Mouse (Mus musculus): ENCODE measurements around the gene Ptafr.

DNA sequence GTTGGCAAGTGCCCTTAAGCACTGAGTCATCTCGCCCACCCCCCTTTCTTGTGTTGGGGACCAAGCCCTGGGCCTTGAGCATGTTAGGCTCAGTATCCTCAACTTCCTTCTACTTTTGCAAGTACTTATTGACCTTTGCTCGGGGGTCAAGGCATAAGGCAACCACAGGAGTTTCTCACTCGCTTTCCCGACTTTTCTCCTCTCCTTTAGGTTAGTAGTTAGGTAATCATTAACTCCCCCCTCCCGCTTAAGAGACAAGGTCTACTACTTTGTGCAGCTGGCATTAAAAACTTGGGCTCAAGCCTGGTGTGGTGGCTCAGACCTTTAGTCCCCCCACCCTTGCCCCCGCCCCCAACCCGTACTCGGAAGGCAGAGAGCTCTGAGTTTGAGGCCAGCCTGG is 45.8 kb upstream of the Ptafr start:
- TF ChIP-seq MYOD1 (IDR thresholded peaks at IDR 0.05; ENCODE audit: control insufficient read depth in 1 of 3, insufficient read length in 2 of 3, low read depth in 2 of 3) (no peak), MAX (IDR thresholded peaks at IDR 0.05; ENCODE audit: low read depth) (no peak), TCF12 (IDR thresholded peaks at IDR 0.05; ENCODE audit: insufficient read depth, poor library complexity, severe bottlenecking) (no peak), POLR2A (IDR thresholded peaks at IDR 0.05; ENCODE audit: insufficient read length, low read depth) (no peak), POLR2AphosphoS2 (IDR thresholded peaks at IDR 0.05; ENCODE audit: insufficient read length, low read depth) (no peak), TCF3 (IDR thresholded peaks at IDR 0.05; ENCODE audit: insufficient read length, low read depth) (no peak)
